Mouse (Mus musculus) liver, postnatal 0 days (tissue): Measurements from ENCODE around the gene Stk40.

ENCODE experiments used
- CTCF ChIP-seq: sonication (generic); IDR thresholded peaks from 2 replicates; pipeline ENCODE4 v1.5.1; 2016; ENCODE audit warnings: antibody characterized with exemption, low read depth
- EP300 ChIP-seq: IDR thresholded peaks from 2 replicates; pipeline ENCODE4 v1.6.1; 2016; ENCODE audit warnings: antibody characterized with exemption, low read depth, mild to moderate bottlenecking

- TF ChIP-seq CTCF (no peak), EP300 (no peak)
Measured at GRCm38 (mm10) chr4:126145396-126145795, 41.6 kb downstream of the Stk40 start.
